Mouse (Mus musculus) midbrain, embryonic 14.5 days (tissue): Measurements from ENCODE around the gene March8. TPM values are rescaled to one million over a fixed set of nuclear protein-coding genes. Genes with fewer than 3 reads are reported as not detected.

Experiments used
- ATAC-seq: fragments of 200-750 bp; cut with Nextera tagmentation; 2 replicates; pipeline ENCODE4 v1.8.0; 2017; ENCODE audit warnings: moderate number of reproducible peaks, moderate library complexity; ENCODE audit not compliant: low FRiP score, low TSS enrichment
- DNase-seq: peaks from one replicate; pipeline ENCODE4 v3.0.0-alpha.2; 2015
- H3K27ac ChIP-seq: fragments of 300-500 bp; sonication (generic); replicated peaks from 2 replicates; pipeline ENCODE4 v1.5.1; 2014; ENCODE audit warnings: mild to moderate bottlenecking, low read depth, low read length, moderate library complexity
- H3K27me3 ChIP-seq: fragments of 300-500 bp; sonication (generic); 2 replicates; pipeline ENCODE4 v1.6.1; 2014; ENCODE audit warnings: low read length, control low read depth, mixed read lengths; ENCODE audit not compliant: control insufficient read depth, insufficient read depth
- H3K36me3 ChIP-seq: fragments of 300-500 bp; sonication (generic); 2 replicates; pipeline ENCODE4 v1.6.1; 2014; ENCODE audit warnings: low read length, control low read depth; ENCODE audit not compliant: control insufficient read depth, insufficient read depth
- H3K4me1 ChIP-seq: fragments of 300-500 bp; sonication (generic); 2 replicates; pipeline ENCODE4 v1.6.1; 2014; ENCODE audit warnings: mild to moderate bottlenecking, antibody characterized with exemption, low read length, control low read depth; ENCODE audit not compliant: control insufficient read depth, insufficient read depth
- H3K4me2 ChIP-seq: fragments of 300-500 bp; sonication (generic); 2 replicates; pipeline ENCODE4 v1.6.1; 2014; ENCODE audit warnings: mild to moderate bottlenecking, low read length, moderate library complexity
- H3K4me3 ChIP-seq: fragments of 300-500 bp; sonication (generic); replicated peaks from 2 replicates; pipeline ENCODE4 v1.5.1; 2014; ENCODE audit warnings: low read depth, low read length
- H3K9ac ChIP-seq: fragments of 300-500 bp; sonication (generic); replicated peaks from 2 replicates; pipeline ENCODE4 v1.6.1; 2014; ENCODE audit warnings: mild to moderate bottlenecking, low read length, moderate library complexity
- H3K9me3 ChIP-seq: fragments of 300-500 bp; sonication (generic); 2 replicates; pipeline ENCODE4 v1.6.1; 2016; ENCODE audit warnings: low read length, control low read depth, mixed read lengths; ENCODE audit not compliant: control insufficient read depth
- WGBS: fragments of 180-500 bp; shearing (Covaris S2); extraction: QIAGEN DNeasy Blood & Tissue Kit; methylation state at CpG from one replicate; pipeline ENCODE4 v1.1.7; 2014; 5-methylcytosine and 5-hydroxymethylcytosine counted together
- polyA plus RNA-seq: library from polyadenylated mRNA; unstranded; fragments of >200 nt; fragmentation: Nextera tagmentation; extraction: Ambion mirVana; gene quantifications from 2 replicates; pipeline ENCODE4 v1.2.1, GENCODE M21; 2014

March8 gene
- polyA plus RNA-seq, 1 experiment from 2014 or later, result 78.2 TPM

DNA sequence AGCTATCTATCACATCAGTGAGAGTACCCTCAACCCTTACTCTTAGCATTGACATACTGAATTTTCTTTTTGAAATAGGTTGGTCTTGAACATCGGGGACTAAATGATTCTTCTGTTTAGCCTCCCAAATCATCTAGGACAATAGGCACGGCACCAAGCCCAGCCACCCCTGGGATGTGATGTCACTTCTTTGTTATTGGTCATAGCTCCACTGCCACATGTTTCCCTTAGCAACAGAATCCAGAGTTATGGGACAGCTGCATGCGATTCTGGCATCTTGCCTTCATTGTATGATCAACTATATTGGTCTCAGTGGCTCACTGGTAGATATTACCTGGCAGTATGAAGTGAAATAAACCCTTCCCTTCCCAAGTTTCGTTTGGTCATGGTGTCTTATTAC lies 102.6 kb downstream of the March8 start:
- no peaks in the 10 kb centered on the region for H3K4me1 ChIP-seq
- DNase-seq (no peak), ATAC-seq (no peak)
- WGBS, result 77% methylated on average over 4 of the region's 4 CpGs
- H3K4me3 ChIP-seq, result no peak overlapping the region
- H3K4me2 ChIP-seq, result no peak overlapping the region
- H3K9me3 ChIP-seq, result no peaks in the 10 kb centered on the region
- no peaks in the 10 kb centered on the region for H3K27me3 ChIP-seq
- no peak overlapping the region for H3K27ac ChIP-seq
- H3K36me3 ChIP-seq, result no peaks in the 10 kb centered on the region
- no peak overlapping the region for H3K9ac ChIP-seq

GRCm38 (mm10) chr6:116440849-116441248 lies 103.0 kb downstream of the March8 start:
- no peak for ATAC-seq
- DNase-seq, result no peak
- H3K4me1 ChIP-seq, result no peaks in the 10 kb centered on the region
- H3K4me3 ChIP-seq, result no peak overlapping the region
- 88% methylated on average over 4 of the region's 4 CpGs for WGBS
- H3K9me3 ChIP-seq, result no peaks in the 10 kb centered on the region
- no peaks in the 10 kb centered on the region for H3K27me3 ChIP-seq
- H3K36me3 ChIP-seq, result no peaks in the 10 kb centered on the region
- H3K9ac ChIP-seq, result no peak overlapping the region
- no peak overlapping the region for H3K27ac ChIP-seq
- no peak overlapping the region for H3K4me2 ChIP-seq

DNA sequence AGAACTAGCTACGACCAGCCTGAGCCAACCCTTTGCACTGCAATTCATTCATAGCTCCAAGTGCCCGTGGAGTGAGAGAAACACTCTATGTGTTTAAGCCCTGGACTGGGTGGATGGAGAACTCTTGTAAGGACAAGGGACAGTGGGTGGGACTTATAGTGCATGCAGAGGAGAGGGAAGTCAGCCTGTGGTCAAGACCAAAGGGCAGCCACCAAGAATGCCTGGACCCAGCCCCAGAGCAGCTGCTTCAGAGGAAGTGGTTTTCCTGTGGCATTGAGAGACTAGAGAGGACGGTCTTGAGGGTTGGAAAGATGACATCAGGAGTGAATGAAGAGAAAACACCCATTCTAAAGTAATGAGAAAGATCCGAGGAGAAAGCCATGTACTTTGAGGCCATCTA lies 118.0 kb downstream of the March8 start:
- H3K4me1 ChIP-seq, result 0 out of 2 replicates have a peak, but pooled peaks cover 3% of the 10 kb centered on the region
- no peak overlapping the region for H3K27ac ChIP-seq
- H3K4me2 ChIP-seq, result no peak overlapping the region
- H3K4me3 ChIP-seq, result no peak overlapping the region
- ATAC-seq (no peak), DNase-seq (no peak)
- no peaks in the 10 kb centered on the region for H3K36me3 ChIP-seq
- H3K9me3 ChIP-seq, result no peaks in the 10 kb centered on the region
- peaks cover 8% of the 10 kb centered on the region; the same call in 1 of the 2 replicates for H3K27me3 ChIP-seq
- 79% methylated on average over 4 of the region's 4 CpGs for WGBS
- H3K9ac ChIP-seq, result no peak overlapping the region

DNA sequence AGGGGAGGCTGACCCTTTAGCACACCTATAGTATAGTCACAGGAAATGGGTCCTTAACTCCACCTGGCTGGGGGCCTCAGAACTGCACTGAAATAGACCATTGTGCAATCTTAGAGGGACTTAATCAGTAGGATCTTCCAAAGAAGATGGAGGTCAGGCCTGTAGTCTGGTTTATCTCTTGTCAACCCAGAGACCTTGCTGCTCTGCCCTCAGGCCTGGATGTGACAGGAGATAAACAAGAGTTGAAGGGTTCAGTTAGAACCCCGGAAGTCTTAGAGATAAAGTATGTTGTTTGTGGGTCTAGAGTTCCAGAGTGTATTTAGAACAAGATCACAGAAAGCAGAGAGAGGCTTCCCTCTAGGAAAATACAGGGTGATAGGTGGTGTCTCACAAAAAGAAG lies 118.7 kb downstream of the March8 start:
- Histone ChIP-seq H3K36me3 (no peaks in the 10 kb centered on the region), H3K27ac (no peak overlapping the region), H3K9ac (no peak overlapping the region), H3K27me3 (peaks cover 15% of the 10 kb centered on the region; the same call in 1 of the 2 replicates), H3K9me3 (no peaks in the 10 kb centered on the region), H3K4me2 (no peak overlapping the region), H3K4me3 (no peak overlapping the region), H3K4me1 (0 out of 2 replicates have a peak, but pooled peaks cover 6% of the 10 kb centered on the region)
- 93% methylated on average over 1 of the region's 1 CpGs for WGBS
- ATAC-seq (no peak), DNase-seq (no peak)

DNA sequence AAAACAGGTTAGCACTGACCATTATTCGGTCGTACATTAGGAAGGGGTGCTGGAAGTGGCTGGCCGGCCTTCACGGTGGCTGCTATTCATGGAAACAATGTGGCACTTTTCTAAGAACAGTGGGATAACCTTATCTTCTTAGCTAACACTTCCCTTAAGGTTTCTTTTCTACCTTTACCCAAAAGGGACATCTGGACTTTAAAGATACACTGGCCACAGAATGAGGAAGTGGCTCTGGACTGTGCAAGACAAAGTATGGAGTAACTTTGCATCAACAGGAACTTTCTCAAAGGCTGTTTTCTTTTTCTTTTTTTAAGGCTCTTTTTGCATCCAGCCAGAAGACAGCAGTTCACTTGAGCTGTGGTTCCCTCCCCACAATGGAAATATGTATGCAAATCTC lies 120.9 kb downstream of the March8 start:
- peaks cover 16% of the 10 kb centered on the region; the same call in 1 of the 2 replicates for H3K27me3 ChIP-seq
- H3K4me1 ChIP-seq, result 0 out of 2 replicates have a peak, but pooled peaks cover 6% of the 10 kb centered on the region
- no peak overlapping the region for H3K4me2 ChIP-seq
- 77% methylated on average over 4 of the region's 4 CpGs for WGBS
- ATAC-seq (no peak), DNase-seq (no peak)
- no peaks in the 10 kb centered on the region for H3K9me3 ChIP-seq
- no peak overlapping the region for H3K27ac ChIP-seq
- no peak overlapping the region for H3K4me3 ChIP-seq
- no peaks in the 10 kb centered on the region for H3K36me3 ChIP-seq
- H3K9ac ChIP-seq, result no peak overlapping the region

Other genes starting within 250 kb of the March8 start
- gene Tmcc1, start 144.5 kb upstream of the March8 start, polyA plus RNA-seq, result 25.8 and 26.2 TPM in 2 replicates
- gene Washc2, start 130.0 kb upstream of the March8 start, polyA plus RNA-seq, result 48.5 and 60.4 TPM in 2 replicates
- gene Zfand4, start 73.8 kb upstream of the March8 start, polyA plus RNA-seq, result 9.0 and 12.4 TPM in 2 replicates
- 0.36 and 0.38 TPM in 2 replicates for gene Alox5, start 123.2 kb downstream of the March8 start, polyA plus RNA-seq
- gene Olfr211, start 151.1 kb downstream of the March8 start, polyA plus RNA-seq, result not detected in 2 replicates
- gene Olfr212, start 168.5 kb downstream of the March8 start, polyA plus RNA-seq, result not detected in 2 replicates
- not detected in 2 replicates for gene Olfr213, start 200.4 kb downstream of the March8 start, polyA plus RNA-seq
- gene Gm5580, start 213.1 kb downstream of the March8 start, polyA plus RNA-seq, result 0.31 and 0.58 TPM in 2 replicates
- gene Olfr214, start 216.2 kb downstream of the March8 start, polyA plus RNA-seq, result not detected in 2 replicates
- gene Olfr215, start 246.2 kb downstream of the March8 start, polyA plus RNA-seq, result not detected in 2 replicates